Mouse (Mus musculus): Measurements from ENCODE around the gene Oaz3. TPM values are rescaled to one million over a fixed set of nuclear protein-coding genes. Genes with fewer than 3 reads are reported as not detected.

Oaz3 gene
- polyA plus RNA-seq, 1 experiment from 2014 or later: 1.1 TPM

DNA sequence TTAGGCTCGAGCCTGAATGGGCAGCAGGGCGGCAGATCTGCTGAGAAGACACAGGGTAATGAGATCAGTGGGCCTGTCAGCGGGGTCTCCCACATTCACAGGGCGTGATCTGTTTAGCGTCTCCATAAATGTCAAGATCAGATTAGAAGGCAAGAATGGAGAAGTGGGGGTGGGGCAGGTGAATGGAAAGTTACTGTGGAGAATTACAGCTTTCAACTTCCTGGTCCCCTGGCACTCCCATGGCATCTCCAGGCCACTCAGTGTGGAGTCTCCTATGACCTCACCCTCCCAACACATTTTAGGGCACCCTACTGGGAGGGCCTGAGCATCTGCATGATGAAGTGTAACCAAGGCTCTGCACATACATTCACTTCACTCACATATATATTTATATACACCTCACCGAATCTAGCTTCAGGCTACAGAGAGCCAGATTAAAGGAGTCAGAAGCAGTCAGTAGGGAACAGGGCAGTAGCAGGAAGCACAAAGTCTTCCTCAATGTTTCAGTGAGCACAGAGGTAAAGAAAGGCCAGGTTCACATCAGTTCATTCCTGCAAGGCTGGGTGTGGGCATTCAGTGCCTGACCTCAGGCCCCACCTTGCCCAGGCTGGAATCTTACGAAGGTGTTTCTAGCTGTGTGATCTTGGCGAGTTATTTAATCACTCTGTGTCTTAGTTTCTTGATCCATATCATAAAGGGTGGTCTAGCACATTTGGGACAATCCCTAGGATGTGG is 32.8 kb upstream of the Oaz3 start:
- no peaks in the 10 kb centered on the region for H3K9me3 ChIP-seq
- H3K4me3 ChIP-seq: no peak overlapping the region
- H3K36me3 ChIP-seq: peaks cover 9% of the 10 kb centered on the region
- H3K4me2 ChIP-seq (replicated peaks): no peak overlapping the region
- H3K27me3 ChIP-seq: 0 out of 2 replicates have a peak, but pooled peaks cover 4% of the 10 kb centered on the region
- 56% methylated on average over 8 of the region's 8 CpGs for WGBS
- H3K4me1 ChIP-seq: peaks cover 62% of the 10 kb centered on the region
- H3K9ac ChIP-seq (replicated peaks): no peak overlapping the region
- no peak for ATAC-seq (ENCODE audit: low FRiP score, low read depth)
- H3K27ac ChIP-seq (replicated peaks): peak overlapping the region; percentile 32; the same call in 1 of the 2 replicates

DNA sequence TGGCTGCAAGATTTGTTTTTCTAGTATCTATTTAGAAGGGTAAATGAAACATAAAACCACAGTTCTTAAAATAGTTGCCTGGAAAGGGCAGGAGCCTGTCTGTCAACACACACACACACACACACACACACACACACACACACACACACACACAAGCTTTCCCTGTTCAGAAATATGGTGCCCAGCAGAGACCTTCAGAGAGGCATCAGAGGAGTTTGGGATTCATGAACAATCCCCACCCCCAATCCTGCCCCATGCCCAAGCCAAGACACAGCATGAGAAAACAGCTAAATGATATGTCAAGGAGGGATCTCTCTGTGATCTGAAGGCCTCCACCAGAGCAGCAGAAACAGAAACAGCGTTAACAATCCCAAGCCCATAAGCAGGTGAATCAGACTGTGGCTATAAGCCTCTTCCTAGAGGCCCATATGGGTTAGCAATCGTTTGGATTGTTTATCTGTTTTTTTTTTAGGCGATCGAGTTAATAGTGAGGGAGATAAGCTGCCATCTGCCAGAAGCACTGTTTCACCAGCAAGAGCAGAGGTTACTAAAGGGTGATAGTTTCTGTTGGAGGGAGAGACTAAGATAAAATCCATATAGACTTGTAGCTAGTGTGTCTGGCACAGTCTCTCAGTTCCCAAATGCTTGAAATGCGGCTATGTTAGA is 30.0 kb upstream of the Oaz3 start:
- H3K9me3 ChIP-seq: no peaks in the 10 kb centered on the region
- no peaks in the 10 kb centered on the region for H3K36me3 ChIP-seq
- peaks cover 46% of the 10 kb centered on the region for H3K4me1 ChIP-seq
- ATAC-seq (ENCODE audit: low FRiP score, low read depth): no peak
- H3K9ac ChIP-seq (replicated peaks): no peak overlapping the region
- 75% methylated on average over 5 of the region's 5 CpGs for WGBS
- H3K27me3 ChIP-seq: 0 out of 2 replicates have a peak, but pooled peaks cover 2% of the 10 kb centered on the region
- no peak overlapping the region for H3K4me2 ChIP-seq (replicated peaks)
- no peak overlapping the region for H3K4me3 ChIP-seq
- H3K27ac ChIP-seq (replicated peaks): no peak overlapping the region

DNA sequence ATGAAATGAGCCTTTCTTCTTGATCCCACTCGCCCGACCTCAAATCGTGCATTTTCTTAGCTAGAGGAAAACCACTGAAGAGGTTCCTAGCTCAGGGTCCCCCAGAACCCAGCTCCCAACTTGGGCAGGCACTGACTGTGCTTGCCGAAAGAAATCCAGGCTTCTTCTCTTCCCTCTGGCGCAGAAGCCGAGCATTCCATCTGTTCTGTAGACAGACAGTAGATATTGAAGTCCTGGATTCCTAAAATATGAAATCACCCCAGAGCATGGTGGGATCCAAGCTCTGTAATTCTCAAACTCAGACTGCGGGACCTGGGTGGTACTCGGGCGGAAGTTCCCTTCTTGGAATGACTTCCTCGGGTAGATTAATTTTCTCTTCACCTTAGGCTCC is 29.4 kb upstream of the Oaz3 start:
- Histone ChIP-seq H3K9me3 (no peaks in the 10 kb centered on the region), H3K27me3 (no peaks in the 10 kb centered on the region), H3K36me3 (no peaks in the 10 kb centered on the region), H3K4me1 (peaks cover 44% of the 10 kb centered on the region), H3K4me2 (replicated peaks) (peak overlapping the region; percentile 54), H3K9ac (replicated peaks) (no peak overlapping the region), H3K4me3 (no peak overlapping the region), H3K27ac (replicated peaks) (0 out of 2 replicates have a peak overlapping the region, but pooled peaks have one; percentile 6)
- WGBS: 47% methylated on average over 10 of the region's 10 CpGs
- ATAC-seq (ENCODE audit: low FRiP score, low read depth): no peak

DNA sequence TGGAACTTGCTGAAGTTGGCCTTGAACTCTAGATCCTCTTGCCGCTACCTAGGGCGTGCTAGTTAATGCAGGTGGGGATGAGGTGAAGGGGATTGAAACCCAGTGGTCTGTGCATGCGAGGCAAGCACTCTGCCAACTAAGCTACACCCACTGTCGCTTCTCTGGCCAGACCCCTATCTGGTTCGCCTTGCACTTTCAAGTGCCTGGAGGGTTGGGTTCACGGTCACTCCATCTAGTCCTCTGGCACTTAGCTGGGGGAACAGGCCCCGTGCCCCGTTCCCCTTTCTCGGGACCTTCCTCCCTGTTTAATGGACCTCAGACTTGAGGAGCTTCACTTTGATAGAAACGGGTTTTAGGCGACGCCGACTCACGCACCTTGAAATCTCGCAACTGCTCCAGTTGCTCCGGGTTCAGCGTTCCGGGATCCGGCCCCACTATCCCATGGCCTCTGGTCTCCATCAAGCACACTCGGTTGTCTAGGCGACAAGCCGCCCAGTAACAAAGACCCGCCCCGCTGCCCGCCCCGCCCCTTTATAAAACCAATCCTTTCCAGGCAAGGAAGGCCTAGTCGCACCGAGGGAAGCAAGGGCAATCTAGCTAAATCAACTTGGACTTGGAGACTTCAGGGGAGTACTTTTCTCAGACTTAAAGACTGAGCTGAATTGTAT is 28.9 kb upstream of the Oaz3 start:
- Histone ChIP-seq H3K9me3 (no peaks in the 10 kb centered on the region), H3K36me3 (no peaks in the 10 kb centered on the region), H3K4me3 (peak overlapping the region; percentile 36), H3K27ac (replicated peaks) (0 out of 2 replicates have a peak overlapping the region, but pooled peaks have one; percentile 6), H3K4me2 (replicated peaks) (peak overlapping the region; percentile 54), H3K9ac (replicated peaks) (no peak overlapping the region; the same call in 1 of the 2 replicates), H3K27me3 (no peaks in the 10 kb centered on the region), H3K4me1 (peaks cover 40% of the 10 kb centered on the region)
- ATAC-seq (ENCODE audit: low FRiP score, low read depth): peak; percentile 79
- WGBS: 8% methylated on average over 28 of the region's 28 CpGs

DNA sequence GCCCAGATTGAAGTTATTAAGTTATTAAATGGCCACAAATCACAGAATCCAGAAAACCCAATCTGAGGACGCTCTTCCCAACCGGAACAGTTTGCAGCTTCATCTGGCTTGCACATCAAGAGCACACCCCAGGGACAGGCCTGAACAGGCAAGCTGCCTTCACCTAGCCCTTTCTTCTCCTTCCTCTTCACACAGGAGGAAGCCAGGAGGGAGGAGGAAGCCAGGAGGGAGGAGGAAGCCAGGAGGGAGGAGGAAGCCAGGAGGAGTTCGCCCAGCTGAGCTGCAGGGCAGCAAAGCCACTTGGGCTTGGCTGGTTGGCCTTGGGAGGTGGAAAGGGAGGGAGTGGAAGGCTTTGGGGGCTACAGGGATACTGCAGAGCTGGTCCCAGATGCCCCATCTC is 25.2 kb upstream of the Oaz3 start:
- Histone ChIP-seq H3K27ac (replicated peaks) (no peak overlapping the region), H3K27me3 (no peaks in the 10 kb centered on the region), H3K4me2 (replicated peaks) (no peak overlapping the region), H3K36me3 (no peaks in the 10 kb centered on the region), H3K4me3 (no peak overlapping the region), H3K4me1 (peaks cover 48% of the 10 kb centered on the region), H3K9me3 (no peaks in the 10 kb centered on the region), H3K9ac (replicated peaks) (no peak overlapping the region)
- WGBS: 67% methylated on average over 3 of the region's 3 CpGs
- no peak for ATAC-seq (ENCODE audit: low FRiP score, low read depth)

DNA sequence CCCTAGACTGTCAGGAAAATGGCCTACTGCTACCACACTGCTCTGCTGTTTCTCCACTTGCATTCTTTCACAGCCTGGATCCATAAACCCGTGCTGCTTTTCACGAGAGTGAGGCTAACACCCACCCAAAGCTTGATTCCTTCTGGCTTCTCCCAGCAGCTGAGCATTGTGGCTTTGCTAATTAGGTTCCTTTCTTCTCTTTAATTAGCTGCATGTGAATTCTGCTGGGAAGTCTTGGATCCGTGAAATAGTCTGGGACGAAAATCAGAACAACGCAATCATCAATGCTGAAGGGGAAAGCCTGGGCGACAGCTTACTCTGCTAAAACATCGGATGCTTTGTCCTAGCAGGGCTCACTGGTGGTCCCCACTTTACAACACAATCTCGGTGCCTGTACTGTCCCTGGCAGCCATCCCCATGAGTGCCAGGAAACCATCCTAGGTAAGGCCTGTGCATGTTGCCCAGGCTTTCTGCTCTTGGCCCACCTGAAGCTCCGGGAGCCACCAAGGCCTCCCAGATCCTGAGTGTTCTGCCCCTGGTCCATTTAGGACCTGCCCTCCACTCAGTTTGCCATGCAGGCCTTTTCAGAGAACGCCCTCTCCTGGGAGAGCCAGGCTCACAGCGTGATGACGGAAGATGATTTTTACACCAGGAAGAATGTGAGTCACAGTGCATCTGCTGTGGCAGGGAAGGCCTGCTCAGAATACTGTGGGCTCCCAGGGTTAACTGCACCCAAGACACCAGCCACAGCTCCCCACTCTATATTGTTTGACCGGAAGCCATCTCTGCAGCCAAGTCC is 22.1 kb upstream of the Oaz3 start:
- 40% methylated on average over 13 of the region's 13 CpGs for WGBS
- no peak overlapping the region for H3K9ac ChIP-seq (replicated peaks)

DNA sequence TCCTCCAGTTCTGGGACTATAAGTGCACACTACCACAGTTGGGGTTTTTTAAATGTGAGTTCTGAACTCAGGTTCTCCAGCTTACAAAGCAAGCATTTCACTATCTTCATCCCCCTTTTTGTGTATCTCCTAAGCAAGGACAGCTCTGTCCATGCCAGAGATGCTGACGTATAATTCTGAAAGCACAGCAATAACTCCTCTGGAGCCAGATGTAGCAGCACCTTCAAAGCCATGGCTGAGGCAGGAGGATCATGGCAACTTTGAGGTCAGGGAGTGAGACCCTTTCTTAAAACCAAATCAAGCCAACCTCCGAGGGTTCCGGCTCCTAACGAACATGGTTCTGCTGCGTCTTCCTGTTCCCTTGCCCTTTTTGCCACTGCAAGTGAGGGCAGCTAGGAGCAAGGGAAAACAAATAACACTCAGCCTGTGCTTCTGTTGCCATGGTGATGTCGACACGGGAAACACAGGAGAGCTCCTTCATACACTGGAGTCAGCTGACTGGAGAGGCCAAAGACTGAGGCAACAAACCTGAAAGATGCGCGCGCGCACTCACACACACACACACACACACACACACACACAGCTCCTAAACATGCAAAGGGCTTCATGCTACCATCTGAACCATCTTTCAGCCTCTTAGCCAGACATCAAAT is 20.3 kb upstream of the Oaz3 start:
- 38% methylated on average over 11 of the region's 11 CpGs for WGBS
- Histone ChIP-seq H3K36me3 (no peaks in the 10 kb centered on the region), H3K9me3 (no peaks in the 10 kb centered on the region), H3K4me2 (replicated peaks) (peak overlapping the region; percentile 21; the same call in 1 of the 2 replicates), H3K4me3 (no peak overlapping the region), H3K9ac (replicated peaks) (no peak overlapping the region), H3K4me1 (peaks cover 36% of the 10 kb centered on the region), H3K27ac (replicated peaks) (peak overlapping the region; percentile 75), H3K27me3 (no peaks in the 10 kb centered on the region)
- ATAC-seq (ENCODE audit: low FRiP score, low read depth): peak; percentile 78

More for the DNA sequence above, 22.1 kb upstream of the Oaz3 start:
- no peaks in the 10 kb centered on the region for H3K36me3 ChIP-seq
- H3K9me3 ChIP-seq: no peaks in the 10 kb centered on the region
- no peak overlapping the region for H3K4me3 ChIP-seq
- no peak; the same call in 1 of the 2 replicates for ATAC-seq (ENCODE audit: low FRiP score, low read depth)
- peaks cover 38% of the 10 kb centered on the region for H3K4me1 ChIP-seq
- H3K4me2 ChIP-seq (replicated peaks): no peak overlapping the region
- H3K27ac ChIP-seq (replicated peaks): peak overlapping the region; percentile 75
- no peaks in the 10 kb centered on the region for H3K27me3 ChIP-seq

DNA sequence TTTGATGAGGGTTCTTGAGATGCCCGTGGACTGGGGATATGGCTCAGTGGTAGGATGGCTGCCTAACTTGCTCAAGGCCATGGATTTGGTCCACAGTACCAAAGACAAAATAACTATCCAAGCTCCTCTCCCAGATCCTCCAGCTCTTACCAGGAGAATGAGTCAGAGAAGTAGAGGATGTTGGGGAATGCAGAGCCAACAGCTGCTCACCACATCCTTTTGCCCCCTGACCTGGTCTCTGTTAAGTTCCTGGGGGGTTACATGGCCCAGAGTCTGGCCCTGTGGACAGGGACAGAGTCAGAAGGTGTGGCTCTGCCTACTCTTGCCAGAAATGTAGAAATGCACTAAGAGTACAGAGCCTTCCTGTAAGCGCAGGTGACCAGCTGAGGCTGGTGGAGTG is 16.1 kb upstream of the Oaz3 start:
- H3K27ac ChIP-seq (replicated peaks): no peak overlapping the region
- H3K9me3 ChIP-seq: peaks cover 3% of the 10 kb centered on the region; the same call in 1 of the 2 replicates
- H3K36me3 ChIP-seq: no peaks in the 10 kb centered on the region
- peaks cover 9% of the 10 kb centered on the region for H3K27me3 ChIP-seq
- H3K9ac ChIP-seq (replicated peaks): no peak overlapping the region
- no peak overlapping the region for H3K4me3 ChIP-seq
- ATAC-seq (ENCODE audit: low FRiP score, low read depth): no peak
- no peak overlapping the region for H3K4me2 ChIP-seq (replicated peaks)
- peaks cover 16% of the 10 kb centered on the region for H3K4me1 ChIP-seq
- WGBS: 94% methylated on average over 2 of the region's 2 CpGs

DNA sequence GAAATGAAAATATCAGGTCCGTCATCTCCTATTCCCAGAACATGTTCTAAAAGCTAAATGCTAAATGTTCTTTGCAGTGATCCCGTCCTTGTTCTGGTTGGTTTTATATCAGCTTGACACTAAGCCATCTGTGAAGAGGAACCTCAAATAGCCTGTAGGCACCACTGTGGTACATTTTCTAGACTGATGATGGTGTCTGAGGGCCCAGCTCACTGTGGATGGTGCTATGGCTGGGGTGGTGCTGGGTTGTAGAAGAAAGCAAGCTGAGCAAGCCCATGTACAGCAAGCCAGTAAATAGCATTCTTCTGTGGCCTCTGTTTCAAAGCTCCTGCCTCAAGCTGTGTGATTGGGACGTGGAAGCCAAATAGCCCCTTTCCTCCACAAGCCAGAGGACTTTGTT is 13.3 kb upstream of the Oaz3 start:
- Histone ChIP-seq H3K4me3 (no peak overlapping the region), H3K36me3 (no peaks in the 10 kb centered on the region), H3K27me3 (peaks cover 9% of the 10 kb centered on the region), H3K4me2 (replicated peaks) (peak overlapping the region; percentile 46), H3K9me3 (peaks cover 3% of the 10 kb centered on the region; the same call in 1 of the 2 replicates), H3K4me1 (no peaks in the 10 kb centered on the region; the same call in 1 of the 2 replicates), H3K27ac (replicated peaks) (no peak overlapping the region), H3K9ac (replicated peaks) (no peak overlapping the region)
- 73% methylated on average over 3 of the region's 3 CpGs for WGBS
- no peak for ATAC-seq (ENCODE audit: low FRiP score, low read depth)

DNA sequence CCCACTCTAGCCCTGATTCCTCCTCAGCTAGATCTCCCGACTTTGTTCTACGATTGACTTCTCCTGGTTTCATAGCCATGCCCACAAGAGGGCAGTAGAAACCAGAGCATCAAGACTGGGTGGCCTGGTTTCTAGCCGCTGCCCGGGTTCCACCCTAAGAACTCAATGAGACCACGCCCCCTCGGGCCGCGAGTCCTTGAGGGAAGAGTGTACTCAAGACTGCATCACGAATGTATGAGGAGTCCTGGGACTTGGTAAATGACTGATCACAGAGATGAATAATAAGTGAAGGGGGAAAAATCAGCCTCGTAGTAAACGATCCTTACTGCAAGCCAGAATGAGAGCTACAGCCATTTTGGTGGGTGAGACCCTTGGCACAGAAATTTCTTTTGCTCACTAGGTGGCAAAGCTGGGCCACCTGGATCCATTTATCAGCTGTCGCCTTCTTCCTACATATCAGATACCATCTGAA is 12.8 kb upstream of the Oaz3 start:
- Histone ChIP-seq H3K4me2 (replicated peaks) (peak overlapping the region; percentile 46), H3K4me3 (peak overlapping the region; percentile 32), H3K9me3 (peaks cover 3% of the 10 kb centered on the region; the same call in 1 of the 2 replicates), H3K27ac (replicated peaks) (no peak overlapping the region), H3K27me3 (peaks cover 9% of the 10 kb centered on the region), H3K9ac (replicated peaks) (no peak overlapping the region), H3K4me1 (no peaks in the 10 kb centered on the region; the same call in 1 of the 2 replicates), H3K36me3 (no peaks in the 10 kb centered on the region)
- WGBS: 2% methylated on average over 12 of the region's 12 CpGs
- ATAC-seq (ENCODE audit: low FRiP score, low read depth): peak; percentile 90

DNA sequence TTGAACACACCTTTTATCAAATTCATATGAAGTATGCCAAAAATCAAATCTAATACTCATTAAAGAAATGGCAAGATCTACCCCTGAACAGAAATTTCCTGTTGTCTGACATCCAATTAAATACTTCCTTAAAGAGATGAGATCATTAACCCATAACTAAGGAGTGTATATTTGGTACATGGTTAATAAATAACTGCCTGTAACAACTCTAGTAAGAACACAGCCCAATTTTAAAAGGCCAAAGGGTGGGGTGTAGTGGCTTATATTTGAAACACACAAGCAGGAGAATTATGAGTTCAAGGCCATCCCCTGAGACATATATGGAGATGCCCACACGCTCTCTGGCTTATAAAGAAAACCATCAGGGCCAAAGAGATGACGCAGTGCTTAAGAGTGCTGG is 5.7 kb upstream of the Oaz3 start:
- H3K36me3 ChIP-seq: peaks cover 50% of the 10 kb centered on the region
- ATAC-seq (ENCODE audit: low FRiP score, low read depth): no peak
- no peak overlapping the region for H3K27ac ChIP-seq (replicated peaks)
- no peaks in the 10 kb centered on the region for H3K27me3 ChIP-seq
- H3K9me3 ChIP-seq: no peaks in the 10 kb centered on the region
- 97% methylated on average over 2 of the region's 2 CpGs for WGBS
- no peak overlapping the region for H3K4me2 ChIP-seq (replicated peaks)
- peaks cover 6% of the 10 kb centered on the region for H3K4me1 ChIP-seq
- H3K9ac ChIP-seq (replicated peaks): no peak overlapping the region
- no peak overlapping the region for H3K4me3 ChIP-seq

All from midbrain, embryonic 12.5 days (tissue).